Mouse (Mus musculus) cerebellum, adult 9-10 months (tissue): ENCODE results near the gene Pik3c2a.
"Not testable (repeated sequence)": the region's sequence is repeated elsewhere in the genome, so short reads cannot be mapped to it uniquely, and the experiment has no call there.

ENCODE experiments used
- DNase-seq: peaks from one replicate; pipeline ENCODE4 v3.0.0; 2022

Pik3c2a gene

DNA sequence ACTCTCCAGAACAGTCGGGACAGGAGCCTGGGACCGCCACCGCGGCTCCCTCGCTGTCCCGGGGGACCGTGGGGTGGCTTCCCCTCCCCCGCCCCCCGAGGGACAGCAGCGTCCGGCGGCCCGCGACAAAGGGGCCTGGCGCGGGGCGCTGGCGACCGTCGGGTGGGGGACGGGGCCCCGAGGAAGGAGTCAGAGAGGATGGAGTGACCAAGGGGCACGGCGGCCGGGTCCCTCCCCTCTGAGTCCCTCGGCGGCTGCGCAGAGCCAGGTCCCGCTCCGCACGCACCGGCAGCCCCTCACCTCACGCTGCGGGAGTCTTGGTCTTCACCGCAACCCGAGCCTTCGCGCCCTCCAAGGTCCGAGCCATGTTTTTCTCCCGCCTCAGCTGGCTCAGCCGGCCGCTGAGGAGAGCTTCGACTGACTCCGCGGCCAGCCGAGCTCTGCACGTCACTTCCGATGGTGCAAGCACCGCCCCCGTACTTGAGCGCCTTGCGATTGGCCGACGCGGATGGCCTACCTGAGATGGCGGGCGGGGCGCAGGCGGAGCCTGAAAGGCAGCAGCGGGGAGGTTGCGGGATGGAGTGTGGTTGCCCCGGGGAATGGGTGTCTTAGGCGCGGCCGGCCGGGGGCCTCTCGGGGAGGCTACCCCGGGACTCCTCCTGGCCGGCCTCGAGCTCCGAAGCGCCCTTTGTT, at the start of gene Pik3c2a:
Gene Pik3c2a, minus strand, starts transcription at position 446 of the 693 bp plus-strand sequence.
- peak; percentile 94 for DNase-seq

DNA sequence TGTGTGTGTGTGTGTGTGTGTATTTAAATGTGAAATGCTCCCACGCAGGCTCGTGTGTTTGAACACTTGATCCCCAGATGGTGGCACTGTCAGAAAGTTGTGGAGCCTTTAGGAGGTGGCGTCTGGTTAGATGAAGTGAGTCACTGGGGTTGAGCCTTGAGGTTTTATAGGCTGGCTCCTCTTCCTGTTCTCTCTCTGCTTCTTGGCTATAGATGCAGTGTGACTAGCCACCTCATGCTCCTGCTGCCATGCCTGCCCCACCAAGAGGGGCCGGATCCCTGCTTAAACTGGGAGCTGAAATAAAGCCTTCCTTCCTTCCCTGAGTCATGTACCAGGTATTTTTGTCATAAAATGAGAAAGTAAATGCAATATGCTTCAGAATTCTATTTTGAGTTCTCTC, 47.9 kb upstream of the Pik3c2a start:
- DNase-seq = no peak

DNA sequence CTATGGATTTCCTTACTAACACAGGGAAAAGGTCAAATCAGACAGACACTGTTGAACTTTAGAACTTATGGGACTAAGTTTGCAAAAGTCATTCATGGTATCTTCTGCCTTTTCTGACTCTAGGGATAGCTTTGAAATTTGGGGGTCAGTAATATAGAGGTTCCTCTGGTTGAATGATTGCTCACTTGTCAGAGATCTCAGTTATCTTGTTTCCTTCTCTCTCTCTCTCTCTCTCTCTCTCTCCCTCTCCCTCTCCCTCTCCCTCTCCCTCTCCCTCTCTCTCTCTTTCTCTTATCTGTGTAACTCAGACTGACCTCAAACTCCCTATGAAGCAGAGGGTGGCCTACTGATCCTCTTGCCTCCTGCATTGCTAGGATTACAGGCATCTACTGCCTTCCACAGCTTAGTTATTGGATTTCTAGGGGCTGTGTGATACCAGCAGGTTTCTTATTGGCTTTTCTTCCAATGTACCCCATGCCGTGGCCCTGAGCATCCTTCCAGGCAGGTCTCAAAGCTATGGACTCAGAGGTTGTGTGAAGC, 41.9 kb upstream of the Pik3c2a start:
- no peak for DNase-seq

DNA sequence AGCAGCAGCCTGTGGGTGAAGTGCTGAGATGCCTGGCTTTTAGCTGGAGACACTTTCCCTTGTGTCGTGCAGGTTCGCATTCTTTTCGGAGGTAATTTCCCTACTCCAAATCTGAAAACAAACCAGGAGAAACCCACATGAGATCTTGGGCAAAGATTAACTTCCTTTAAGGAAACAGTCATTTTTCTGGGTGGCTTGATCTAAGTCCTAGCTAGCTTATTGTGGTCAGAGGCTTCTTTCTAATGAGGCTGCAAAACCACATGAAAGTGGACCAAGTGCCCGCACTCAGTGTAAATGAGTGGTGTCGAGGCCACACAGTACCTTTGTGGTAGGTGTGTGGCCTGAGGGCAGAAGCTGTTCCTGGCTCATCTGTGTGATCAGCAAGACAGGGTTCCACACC, 41.0 kb upstream of the Pik3c2a start:
- DNase-seq = no peak

DNA sequence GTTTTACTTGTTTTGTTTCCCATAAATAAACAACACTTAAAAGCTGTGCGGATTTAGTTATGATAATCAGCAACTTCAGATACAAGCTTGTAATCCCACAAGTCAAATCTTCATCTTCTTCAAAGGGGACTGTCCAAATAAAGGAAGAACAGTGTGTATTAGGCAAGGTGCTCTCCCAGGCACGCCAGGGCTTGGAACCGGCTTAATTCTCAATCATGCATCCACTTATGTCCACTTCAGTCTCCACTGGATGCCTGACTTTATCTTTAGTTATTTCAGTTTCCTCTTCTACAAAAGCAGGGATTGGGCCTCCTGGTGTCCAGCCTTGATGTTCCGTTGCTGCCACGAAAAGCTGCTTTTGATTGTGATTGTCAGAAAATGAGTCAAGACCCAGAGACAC, 40.5 kb upstream of the Pik3c2a start:
- no peak for DNase-seq

DNA sequence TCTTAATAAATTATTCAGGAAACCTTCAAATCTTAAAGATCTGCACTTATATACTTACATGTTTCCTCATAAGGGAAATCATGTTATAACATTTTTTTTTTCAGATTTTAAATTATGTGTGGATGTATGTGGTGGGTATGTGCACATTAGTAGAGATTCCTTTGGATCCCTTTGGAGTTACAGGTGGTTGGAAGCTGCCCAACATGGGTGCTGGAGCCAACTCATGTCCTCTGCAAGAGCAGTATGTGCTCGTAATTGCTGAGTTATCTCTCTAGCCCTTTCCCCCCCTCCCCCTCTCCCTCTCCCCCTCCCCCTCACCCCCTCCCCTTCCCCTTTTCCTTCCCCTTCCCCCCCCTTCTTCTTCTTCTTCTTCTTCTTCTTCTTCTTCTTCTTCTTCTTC, 39.9 kb upstream of the Pik3c2a start:
- DNase-seq = peak; percentile 8

DNA sequence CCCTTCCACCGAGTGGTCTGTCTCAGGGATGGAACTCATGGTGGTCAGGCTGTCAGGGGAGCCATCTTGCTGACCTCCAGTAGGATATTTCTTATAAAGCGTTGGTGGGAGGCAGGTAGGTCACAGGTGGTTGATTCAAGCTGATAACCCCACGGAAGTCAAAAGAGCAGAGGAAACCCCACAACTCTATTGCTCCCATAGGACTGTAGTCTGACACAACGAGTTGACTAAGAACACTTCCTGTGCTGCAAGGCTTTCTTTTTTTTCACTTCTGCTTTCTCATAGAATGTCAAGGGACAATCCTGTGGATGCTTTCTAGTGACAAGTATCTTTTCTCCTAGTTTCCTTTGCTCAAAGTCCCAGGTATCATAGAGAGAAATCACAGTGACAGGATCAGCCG, 33.0 kb upstream of the Pik3c2a start:
- no peak for DNase-seq

DNA sequence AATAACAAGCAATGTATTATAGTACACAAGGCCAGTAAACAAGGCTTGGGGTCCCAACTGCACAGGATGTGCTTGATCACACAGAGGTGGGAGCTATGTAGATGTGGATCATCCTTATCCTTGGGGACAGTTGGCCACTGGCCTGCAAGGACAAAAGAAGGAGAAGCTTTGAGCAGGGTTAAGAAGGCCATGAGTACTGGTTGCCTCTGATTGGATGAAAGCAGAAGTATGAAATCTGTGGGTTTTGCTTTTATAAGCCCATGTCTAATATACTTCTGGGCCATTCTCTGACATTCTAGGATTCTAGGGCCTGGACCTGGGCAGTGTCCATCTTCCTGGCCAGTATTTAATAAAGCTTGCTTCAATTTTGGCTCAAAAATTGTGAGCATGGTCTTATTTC, 32.6 kb upstream of the Pik3c2a start:
- DNase-seq = no peak

DNA sequence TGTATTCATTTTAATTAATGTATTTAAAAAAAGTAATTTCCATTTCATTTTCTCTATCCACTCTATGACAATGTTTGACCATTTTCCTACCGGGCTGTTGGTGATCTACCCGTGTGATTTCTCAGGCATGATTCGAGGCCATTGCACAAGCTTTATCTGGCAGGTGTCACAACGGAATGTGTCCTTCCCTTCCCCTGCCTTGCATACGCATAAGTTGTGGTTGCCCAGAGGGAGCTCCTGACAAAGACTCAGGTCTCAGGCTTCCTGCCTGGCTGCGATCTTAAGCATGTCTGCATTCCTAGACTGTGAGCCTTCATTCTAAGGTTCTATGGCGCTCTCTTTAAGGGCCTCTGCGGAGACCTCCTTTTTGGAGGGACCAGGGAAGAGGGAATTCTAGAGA, 18.9 kb upstream of the Pik3c2a start:
- no peak for DNase-seq

DNA sequence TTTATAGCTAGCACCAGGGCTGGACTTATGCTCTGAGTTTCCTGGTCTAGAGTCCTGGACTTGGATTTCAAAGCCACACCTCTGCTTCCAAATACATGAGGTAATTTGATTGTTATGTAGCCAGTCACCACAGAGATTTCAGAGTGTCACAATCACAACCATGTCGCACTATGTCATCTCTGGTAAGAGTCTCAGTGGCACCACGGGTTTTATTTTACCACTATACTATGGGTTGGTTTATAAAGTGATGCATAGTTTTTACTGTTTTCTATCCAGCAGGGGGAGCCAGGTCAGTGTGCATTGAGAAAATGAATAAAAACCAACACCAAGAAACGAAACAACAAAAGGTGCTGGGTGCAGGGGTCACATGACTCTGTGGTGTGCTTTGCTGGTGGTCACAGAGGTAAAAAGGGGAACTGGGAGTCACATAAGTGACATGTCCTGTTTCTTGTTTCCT, 15.8 kb upstream of the Pik3c2a start:
- no peak for DNase-seq

DNA sequence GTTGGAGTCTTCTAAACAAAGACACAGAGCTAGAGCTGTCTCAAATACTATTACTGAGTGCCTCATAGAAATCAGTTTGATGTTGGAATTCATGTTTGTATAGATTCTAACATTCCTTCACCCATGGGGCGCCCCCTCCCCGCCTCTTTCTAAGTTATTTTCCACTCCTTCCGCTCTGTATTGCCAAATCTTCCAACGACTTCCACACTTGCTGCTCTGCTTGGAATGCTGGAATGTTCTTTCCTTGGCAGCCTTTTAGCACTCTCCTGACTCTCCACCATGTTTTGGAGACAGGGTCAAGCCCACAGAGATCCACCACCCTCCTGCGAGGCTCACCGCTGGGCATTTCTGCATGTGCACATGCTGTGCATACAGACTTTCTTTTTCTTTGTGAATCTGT, 14.1 kb upstream of the Pik3c2a start:
- DNase-seq = no peak

DNA sequence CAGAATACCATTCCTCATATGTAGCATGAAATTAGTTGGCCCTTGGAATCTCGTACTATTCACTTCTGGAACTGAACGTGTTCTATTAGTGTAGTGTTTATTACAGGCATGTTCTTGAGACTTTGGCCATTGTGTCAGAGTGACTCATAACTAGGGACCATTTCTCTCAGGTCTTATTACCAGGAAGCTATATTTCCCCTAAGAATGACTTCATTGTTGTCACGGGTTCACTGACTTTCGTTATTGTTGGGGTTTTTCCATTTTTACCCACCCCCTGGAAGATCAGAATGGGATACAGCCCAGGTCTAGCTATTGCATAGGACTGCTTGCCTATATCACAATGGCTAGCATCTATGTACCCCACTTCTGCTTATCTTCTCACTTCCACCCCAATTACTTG, 13.7 kb upstream of the Pik3c2a start:
- no peak for DNase-seq

DNA sequence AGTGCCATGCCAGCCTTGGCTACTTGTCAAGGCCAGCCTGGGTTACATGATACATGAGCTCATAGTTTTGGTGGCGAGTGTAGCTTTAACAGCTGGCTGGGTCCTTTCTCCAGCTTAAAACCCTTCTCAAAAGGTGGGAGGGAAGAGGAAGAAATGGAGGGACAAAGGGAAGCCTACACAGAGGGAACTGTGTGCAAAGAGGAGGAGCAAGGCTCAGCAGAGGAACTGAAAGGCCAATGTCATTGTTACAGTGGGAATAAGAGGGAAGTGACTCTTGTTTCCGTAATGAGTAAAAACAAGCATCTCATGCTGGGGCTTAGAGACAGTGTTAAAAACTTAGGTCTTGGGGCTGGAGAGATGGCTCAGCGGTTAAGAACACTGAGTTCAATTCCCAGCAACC, 3.4 kb upstream of the Pik3c2a start:
- DNase-seq = no peak

DNA sequence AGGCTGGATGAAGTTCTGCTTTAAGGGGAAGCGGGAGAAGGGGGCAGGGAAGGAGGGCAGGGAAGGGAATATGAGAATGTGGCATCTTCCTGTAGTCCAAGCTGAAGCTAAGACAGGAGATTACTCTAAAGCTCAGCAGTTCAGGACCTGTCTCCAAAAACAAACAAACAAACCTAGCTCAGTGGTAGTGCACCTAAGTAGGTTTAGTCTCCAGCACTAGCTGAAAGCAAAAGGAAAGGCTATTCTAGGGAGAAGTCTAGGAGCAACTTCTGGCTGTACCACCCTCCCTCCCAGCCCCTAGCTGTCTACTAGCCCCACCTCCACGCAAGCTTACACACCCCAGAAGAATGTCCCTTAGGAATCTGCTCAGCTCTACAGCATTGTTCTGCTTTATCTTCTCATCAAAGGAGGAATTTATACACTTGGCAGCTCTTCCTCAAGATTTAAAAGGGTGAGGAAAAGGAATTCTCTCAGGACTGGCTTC, 1.1 kb upstream of the Pik3c2a start:
- no peak for DNase-seq

DNA sequence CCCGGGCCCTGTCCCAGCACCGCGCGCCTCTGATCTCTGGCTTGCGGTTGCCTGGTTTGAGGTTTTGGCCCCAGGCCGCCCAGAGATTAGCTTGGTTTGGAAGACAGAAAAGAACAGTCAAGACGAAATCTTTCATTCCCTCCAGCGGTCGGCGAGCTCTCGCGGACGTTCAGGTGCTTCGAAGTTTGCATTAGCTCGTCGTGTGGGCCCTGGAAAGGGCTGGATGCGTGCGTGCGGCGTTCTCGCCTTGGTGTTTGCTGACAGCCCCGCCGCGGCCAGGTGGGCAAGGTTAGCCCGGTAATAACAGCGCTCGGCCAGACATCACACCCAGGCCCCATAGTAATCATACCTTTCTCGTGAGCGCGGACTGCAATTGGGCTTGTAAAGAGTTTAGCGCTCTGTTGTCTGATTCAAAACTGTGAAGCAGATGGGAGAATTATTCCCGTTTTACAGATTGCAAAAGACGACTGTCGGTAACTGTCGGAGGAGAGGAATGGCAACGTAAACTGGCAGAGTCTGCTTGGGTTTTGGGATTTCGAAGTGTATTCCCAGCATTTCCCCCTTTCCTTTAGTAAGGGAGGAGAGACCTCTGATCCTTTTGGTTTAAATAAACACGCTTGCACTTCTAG, 562 bp upstream of the Pik3c2a start:
- no peak for DNase-seq

DNA sequence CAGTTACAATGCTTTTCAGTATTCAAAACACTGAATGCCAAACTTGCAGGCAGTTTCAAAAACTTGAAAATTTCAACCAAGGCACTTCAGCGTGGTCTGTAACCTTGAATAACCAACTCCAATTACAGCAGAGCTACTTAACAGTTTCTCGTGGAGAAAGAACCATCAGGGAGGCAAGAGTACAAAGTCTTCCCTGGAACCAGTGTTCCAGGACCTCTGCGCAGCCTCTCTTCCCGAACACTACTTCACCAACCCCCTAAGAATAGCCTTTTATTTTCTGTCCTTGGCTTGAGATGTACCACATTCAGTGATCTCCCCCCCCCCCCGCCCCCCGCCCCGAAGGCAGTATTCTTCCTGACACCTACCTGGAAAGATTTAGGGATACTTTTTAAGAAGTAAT, 1.0 kb downstream of the Pik3c2a start:
- no peak for DNase-seq

DNA sequence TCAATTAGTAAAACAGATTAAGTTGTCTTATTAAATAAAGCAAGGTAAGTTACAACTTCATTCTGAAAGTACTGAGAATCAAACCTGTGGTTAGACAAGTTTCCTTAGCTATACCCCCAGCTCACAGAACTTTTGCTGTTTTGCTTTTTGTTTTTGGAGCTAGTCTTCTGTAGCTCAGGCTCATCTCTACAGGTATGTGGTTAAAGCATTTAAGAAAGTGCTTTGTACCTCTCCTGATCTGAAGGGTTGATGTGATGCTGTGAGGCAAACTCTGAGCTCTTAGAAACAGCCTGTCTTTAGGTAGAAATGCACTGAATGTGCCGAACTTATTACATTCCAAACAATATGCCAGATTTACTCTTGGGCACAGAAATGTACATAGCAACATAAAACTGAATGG, 1.9 kb downstream of the Pik3c2a start:
- DNase-seq = no peak

DNA sequence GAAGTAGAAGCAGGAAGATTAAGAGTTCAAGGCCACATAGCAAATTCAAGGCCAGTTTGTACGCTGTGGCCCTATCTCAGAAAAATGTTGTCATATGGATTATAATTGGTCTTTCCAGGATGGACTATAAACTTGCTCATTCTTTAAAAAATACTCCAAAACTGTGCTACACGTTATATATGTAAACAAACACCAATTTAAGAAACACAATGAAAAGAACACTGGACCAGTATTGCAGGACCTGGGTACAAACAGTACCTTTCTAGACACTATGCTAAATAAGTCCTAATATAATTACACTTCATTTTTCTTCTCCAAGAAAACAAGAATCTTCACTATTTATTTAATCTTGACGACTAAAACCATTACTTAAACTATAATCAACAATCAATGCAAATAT, 11.6 kb downstream of the Pik3c2a start:
- DNase-seq = no peak

DNA sequence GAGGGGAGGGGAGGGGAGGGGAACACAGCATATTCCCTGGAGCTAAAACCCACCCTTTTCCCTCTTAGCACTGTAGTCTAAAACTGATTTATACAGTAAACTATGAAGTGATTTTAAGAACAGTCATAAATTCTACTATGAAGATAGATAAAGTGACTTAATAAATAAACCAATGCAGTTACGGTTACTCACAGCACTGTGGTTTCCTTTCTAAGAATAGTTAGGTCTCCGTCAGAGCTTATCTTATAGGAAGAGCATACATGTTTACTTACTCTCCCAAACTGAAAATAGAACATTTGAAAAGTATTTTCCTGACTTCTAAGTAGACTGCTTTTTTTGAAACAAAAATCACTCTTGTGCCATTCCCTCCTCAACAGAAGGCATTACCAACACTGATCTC, 12.3 kb downstream of the Pik3c2a start:
- no peak for DNase-seq

DNA sequence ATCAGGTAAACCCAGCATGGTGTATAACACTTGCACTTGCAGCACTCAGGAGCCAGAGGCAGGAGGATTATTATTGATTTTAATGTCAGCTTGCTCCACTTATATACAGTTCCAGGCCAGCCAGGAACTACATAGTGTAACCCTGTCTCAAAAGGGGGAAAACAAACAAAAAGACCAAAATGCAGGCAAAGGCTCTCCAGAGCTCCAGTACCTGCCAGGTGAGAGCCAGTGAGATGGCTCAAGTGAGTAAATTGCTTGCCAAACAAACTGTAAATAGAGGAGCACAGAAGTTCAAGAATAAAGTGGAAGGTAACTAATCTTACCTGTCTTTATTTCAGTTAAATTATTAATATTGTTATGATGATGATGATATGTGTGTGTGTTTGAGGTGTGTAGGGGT, 16.0 kb downstream of the Pik3c2a start:
- DNase-seq = no peak

DNA sequence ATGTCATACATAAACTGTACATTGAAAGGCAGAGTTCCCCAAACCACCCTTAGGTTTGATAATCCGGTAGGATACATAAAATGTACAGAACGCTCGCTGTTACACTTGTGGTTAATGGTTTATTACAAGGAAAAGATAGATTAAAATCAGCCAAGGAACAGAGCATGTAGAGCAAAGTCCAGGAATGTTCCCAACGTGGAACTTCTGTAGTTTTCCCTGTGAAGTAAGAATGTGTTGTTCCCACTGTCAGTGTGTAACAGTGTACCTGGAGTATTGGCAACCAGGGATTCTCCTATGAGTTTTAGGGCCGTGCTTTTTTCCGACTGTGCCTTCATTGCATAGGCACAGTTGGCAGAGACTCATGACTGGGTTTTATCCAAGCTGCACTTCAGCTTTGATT, 17.5 kb downstream of the Pik3c2a start:
- DNase-seq = no peak

DNA sequence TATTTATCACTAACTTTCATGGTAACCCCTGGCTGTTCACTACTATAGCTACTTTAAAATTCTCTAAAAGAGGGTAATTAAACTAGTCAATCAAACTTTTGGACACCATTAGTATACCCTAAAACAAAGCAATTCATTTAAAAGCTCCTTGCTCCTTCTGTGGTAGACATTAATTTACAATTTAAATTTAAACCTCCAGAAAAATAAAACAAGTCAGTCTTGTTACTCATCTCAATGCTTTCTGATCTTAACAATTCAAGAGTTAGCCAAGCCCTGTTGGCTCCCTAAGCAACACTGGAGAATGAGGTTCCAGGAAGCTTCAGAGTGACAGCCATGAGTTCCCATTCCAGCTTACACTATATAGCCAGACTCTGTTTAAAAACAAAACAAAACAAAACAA, 22.2 kb downstream of the Pik3c2a start:
- DNase-seq = no peak

DNA sequence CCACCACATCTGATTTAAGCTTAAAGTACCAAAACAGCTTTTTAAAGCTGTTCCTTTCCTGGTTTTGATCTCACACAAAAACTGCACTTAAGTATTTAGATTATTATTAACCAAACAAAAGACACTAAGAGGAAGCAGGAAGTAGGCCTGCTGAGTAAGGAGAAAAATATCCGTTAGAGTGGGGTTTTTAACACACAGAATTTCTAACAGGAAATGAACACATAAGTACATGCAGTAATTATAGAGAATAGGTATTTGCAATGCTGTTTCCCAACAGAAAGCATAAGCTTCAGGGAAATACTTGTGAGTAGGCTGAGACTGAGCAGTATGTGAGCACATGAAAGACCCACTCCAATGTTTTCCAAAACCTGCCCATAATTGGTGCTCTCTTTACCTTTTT, 33.8 kb downstream of the Pik3c2a start:
- no peak for DNase-seq

DNA sequence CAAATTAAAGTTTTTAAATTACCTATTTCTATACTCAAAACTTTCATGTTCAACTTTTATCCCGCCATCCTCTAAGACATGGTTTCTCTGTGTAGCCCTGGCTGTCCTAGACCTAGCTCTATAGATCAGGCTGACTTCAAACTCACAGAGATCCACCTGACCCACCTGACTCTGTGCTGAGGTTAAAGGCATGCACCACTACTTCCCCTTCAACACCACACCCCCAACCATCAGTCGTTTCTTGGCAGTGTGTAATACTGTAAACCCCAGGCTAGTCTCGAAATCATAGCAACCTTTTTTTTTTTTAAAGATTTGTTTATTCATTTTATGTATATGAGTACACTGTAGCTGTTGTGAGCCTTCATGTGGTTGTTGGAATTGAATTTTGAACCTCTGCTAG, 50.9 kb downstream of the Pik3c2a start:
- DNase-seq = no peak

DNA sequence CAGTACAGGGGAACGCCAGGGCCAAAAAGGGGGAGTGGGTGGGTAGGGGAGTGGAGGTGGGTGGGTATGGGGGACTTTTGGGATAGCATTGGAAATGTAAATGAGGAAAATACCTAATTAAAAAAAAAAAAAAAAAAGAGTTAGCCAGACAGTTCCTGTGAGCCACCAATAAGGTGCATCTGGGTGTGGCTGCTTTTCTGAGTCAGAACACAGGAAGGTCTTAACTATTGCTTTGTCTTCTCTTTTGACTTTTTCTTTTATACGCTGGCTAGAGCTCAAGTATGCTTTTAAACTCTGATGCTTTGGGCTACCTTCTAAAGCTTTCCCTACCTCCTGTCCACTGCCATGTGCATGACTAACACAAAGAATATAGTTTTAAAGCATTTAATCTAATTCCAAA, 55.9 kb downstream of the Pik3c2a start:
- DNase-seq = not testable (repeated sequence)
